Mouse (Mus musculus) hindbrain, postnatal 0 days (tissue): Measurements from ENCODE around the gene Sertad2. TPM values are rescaled to one million over a fixed set of nuclear protein-coding genes. Genes with fewer than 3 reads are reported as not detected.

Source experiments
- ATAC-seq: fragments of 200-750 bp; cut with Nextera tagmentation; 2 replicates; pipeline ENCODE4 v1.8.0; 2017; ENCODE audit warnings: mild to moderate bottlenecking, moderate TSS enrichment, moderate library complexity
- DNase-seq: peaks from one replicate; pipeline ENCODE4 v3.0.0-alpha.2; 2015; ENCODE audit warnings: low spot score
- H3K27ac ChIP-seq: fragments of 300-500 bp; sonication (generic); 2 replicates; pipeline ENCODE4 v1.5.1; 2014; ENCODE audit warnings: mild to moderate bottlenecking
- H3K27me3 ChIP-seq: fragments of 300-500 bp; sonication (generic); 2 replicates; pipeline ENCODE4 v1.6.1; 2014; ENCODE audit warnings: low read length, mixed read lengths; ENCODE audit not compliant: insufficient read depth
- H3K36me3 ChIP-seq: fragments of 300-500 bp; sonication (generic); 2 replicates; pipeline ENCODE4 v1.6.1; 2014; ENCODE audit warnings: low read length, mixed read lengths; ENCODE audit not compliant: insufficient read depth
- H3K4me1 ChIP-seq: fragments of 300-500 bp; sonication (generic); 2 replicates; pipeline ENCODE4 v1.6.1; 2014; ENCODE audit warnings: antibody characterized with exemption, low read length, mixed read lengths; ENCODE audit not compliant: insufficient read depth
- H3K4me2 ChIP-seq: fragments of 300-500 bp; sonication (generic); 2 replicates; pipeline ENCODE4 v1.6.1; 2014; ENCODE audit warnings: low read depth, mild to moderate bottlenecking, low read length, moderate library complexity, mixed read lengths
- H3K4me3 ChIP-seq: fragments of 300-500 bp; sonication (generic); 2 replicates; pipeline ENCODE4 v1.5.1; 2014; ENCODE audit warnings: low read length
- H3K9ac ChIP-seq: fragments of 300-500 bp; sonication (generic); replicated peaks from 2 replicates; pipeline ENCODE4 v1.6.1; 2014; ENCODE audit warnings: mild to moderate bottlenecking, low read length, moderate library complexity, mixed read lengths
- H3K9me3 ChIP-seq: fragments of 300-500 bp; sonication (generic); 2 replicates; pipeline ENCODE4 v1.6.1; 2016; ENCODE audit warnings: low read length, mixed read lengths
- CTCF ChIP-seq: IDR thresholded peaks from 2 replicates; pipeline ENCODE4 v1.5.1; 2016; ENCODE audit warnings: antibody characterized with exemption, control low read depth, low read depth
- WGBS: fragments of 180-500 bp; shearing (Covaris S2); extraction: QIAGEN DNeasy Blood & Tissue Kit; methylation state at CpG from one replicate; pipeline ENCODE4 v1.1.7; 2014; 5-methylcytosine and 5-hydroxymethylcytosine counted together
- polyA plus RNA-seq: library from polyadenylated mRNA; unstranded; fragments of >200 nt; fragmentation: Nextera tagmentation; extraction: Ambion mirVana; gene quantifications from 2 replicates; pipeline ENCODE4 v1.2.1, GENCODE M21; 2015
- total RNA-seq: library from RNA; depleted of rRNA; stranded (reverse); fragments of >200 nt; gene quantifications from 2 replicates; pipeline ENCODE4 v1.2.3, GENCODE M21; 2014

The Sertad2 gene
- total and polyA plus RNA-seq, 2 experiments from 2014 or later, result 18.0 to 38.1 TPM

- Histone ChIP-seq H3K9ac (no peak overlapping the region), H3K27ac (no peak overlapping the region), H3K4me1 (no peaks in the 10 kb centered on the region), H3K4me3 (no peak overlapping the region), H3K27me3 (no peaks in the 10 kb centered on the region), H3K36me3 (no peaks in the 10 kb centered on the region), H3K9me3 (no peaks in the 10 kb centered on the region), H3K4me2 (no peak overlapping the region)
- 86% methylated on average over 4 of the region's 4 CpGs for WGBS
- no peak for TF ChIP-seq CTCF
- DNase-seq (no peak), ATAC-seq (no peak)
These were observed 9.8 kb upstream of the Sertad2 start for GRCm38 (mm10) chr11:20533231-20533630.

- 88% methylated on average over 3 of the region's 3 CpGs for WGBS
- no peaks in the 10 kb centered on the region for H3K9me3 ChIP-seq
These were observed 5.8 kb upstream of the Sertad2 start for GRCm38 (mm10) chr11:20537221-20537620.

GRCm38 (mm10) chr11:20538496-20538895 is 4.6 kb upstream of the Sertad2 start:
- DNase-seq (no peak), ATAC-seq (no peak)
- Histone ChIP-seq H3K4me3 (no peak overlapping the region), H3K4me2 (no peak overlapping the region), H3K27ac (no peak overlapping the region), H3K4me1 (no peaks in the 10 kb centered on the region), H3K9ac (no peak overlapping the region), H3K27me3 (no peaks in the 10 kb centered on the region), H3K36me3 (no peaks in the 10 kb centered on the region), H3K9me3 (no peaks in the 10 kb centered on the region)
- TF ChIP-seq CTCF, result no peak
- WGBS, result 86% methylated on average over 3 of the region's 3 CpGs

More at GRCm38 (mm10) chr11:20537221-20537620, 5.8 kb upstream of the Sertad2 start:
- Histone ChIP-seq H3K4me3 (no peak overlapping the region), H3K9ac (no peak overlapping the region), H3K27me3 (no peaks in the 10 kb centered on the region), H3K4me2 (no peak overlapping the region), H3K4me1 (no peaks in the 10 kb centered on the region), H3K36me3 (no peaks in the 10 kb centered on the region), H3K27ac (no peak overlapping the region)
- ATAC-seq, result no peak
- TF ChIP-seq CTCF, result no peak
- DNase-seq, result no peak

- 72% methylated on average over 3 of the region's 3 CpGs for WGBS
- Histone ChIP-seq H3K4me3 (no peak overlapping the region), H3K4me1 (no peaks in the 10 kb centered on the region), H3K27ac (no peak overlapping the region), H3K27me3 (no peaks in the 10 kb centered on the region), H3K9ac (no peak overlapping the region), H3K9me3 (no peaks in the 10 kb centered on the region), H3K36me3 (no peaks in the 10 kb centered on the region), H3K4me2 (no peak overlapping the region)
- DNase-seq (no peak), ATAC-seq (no peak)
- TF ChIP-seq CTCF, result no peak
These were observed 1.8 kb upstream of the Sertad2 start for GRCm38 (mm10) chr11:20541280-20541679.

GRCm38 (mm10) chr11:20541995-20542637 is 937 bp upstream of the Sertad2 start:
- Histone ChIP-seq H3K4me2 (peak overlapping the region; percentile 63), H3K9me3 (no peaks in the 10 kb centered on the region), H3K9ac (peak overlapping the region; percentile 56), H3K27me3 (no peaks in the 10 kb centered on the region), H3K4me1 (no peaks in the 10 kb centered on the region), H3K36me3 (no peaks in the 10 kb centered on the region), H3K4me3 (peak overlapping the region; percentile 89), H3K27ac (peak overlapping the region; percentile 88)
- WGBS, result under 1% methylated on average over 29 of the region's 29 CpGs
- no peak for ATAC-seq
- DNase-seq, result peak; percentile 47
- no peak for TF ChIP-seq CTCF

GRCm38 (mm10) chr11:20543453-20544120 is 534 bp downstream of the Sertad2 start:
- peak overlapping the region; percentile 89 for H3K4me3 ChIP-seq
- H3K27me3 ChIP-seq, result no peaks in the 10 kb centered on the region
- H3K4me1 ChIP-seq, result no peaks in the 10 kb centered on the region
- peak; percentile 70 for DNase-seq
- peak overlapping the region; percentile 79 for H3K9ac ChIP-seq
- peak overlapping the region; percentile 63 for H3K4me2 ChIP-seq
- ATAC-seq, result peak; percentile 0
- WGBS, result under 1% methylated on average over 50 of the region's 51 CpGs
- H3K9me3 ChIP-seq, result no peaks in the 10 kb centered on the region
- peak overlapping the region; percentile 88 for H3K27ac ChIP-seq
- no peaks in the 10 kb centered on the region for H3K36me3 ChIP-seq
- TF ChIP-seq CTCF, result no peak

- ATAC-seq (no peak), DNase-seq (no peak)
- Histone ChIP-seq H3K27ac (no peak overlapping the region), H3K27me3 (no peaks in the 10 kb centered on the region), H3K4me1 (no peaks in the 10 kb centered on the region), H3K9ac (0 out of 2 replicates have a peak overlapping the region, but pooled peaks have one; percentile 79), H3K4me2 (peak overlapping the region; percentile 63), H3K4me3 (peak overlapping the region; percentile 89), H3K36me3 (no peaks in the 10 kb centered on the region), H3K9me3 (no peaks in the 10 kb centered on the region)
- TF ChIP-seq CTCF, result no peak
- WGBS, result 48% methylated on average over 8 of the region's 8 CpGs
These were observed 1.3 kb downstream of the Sertad2 start for GRCm38 (mm10) chr11:20544376-20544775.
